Mouse (Mus musculus): ENCODE results near the gene Agtr1a.

DNA sequence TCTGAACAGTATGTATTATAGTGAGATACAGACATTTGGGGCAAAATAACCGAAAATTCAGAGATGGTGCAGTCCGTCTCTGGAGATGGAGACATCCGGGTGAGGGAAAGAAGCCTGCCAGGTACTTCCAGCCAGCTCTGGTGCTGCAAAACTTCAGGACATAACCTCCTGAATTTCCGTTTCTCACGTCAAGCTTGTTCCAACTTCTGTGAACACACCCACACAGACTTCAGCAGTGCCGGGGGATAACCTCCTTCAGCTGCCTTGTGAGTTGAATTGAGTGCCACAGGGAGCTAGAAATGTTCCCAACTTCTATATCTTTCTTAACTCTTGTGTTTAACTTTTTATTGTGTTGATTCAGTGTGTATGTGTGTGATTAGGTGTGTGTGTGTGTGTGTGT is 4.4 kb upstream of the Agtr1a start:
- TF ChIP-seq CTCF (IDR thresholded peaks at IDR 0.05; ENCODE audit: borderline replicate concordance, control insufficient read depth, extremely low read depth, insufficient read depth, low read length, poor library complexity) = no peak
- TF ChIP-seq POLR2A (IDR thresholded peaks at IDR 0.05; ENCODE audit: control insufficient read depth, extremely low read depth, insufficient read depth, low read length, poor library complexity) = no peak
